Mouse (Mus musculus) spleen, embryonic (tissue): ENCODE data around the gene Gm10378.
"Not testable (repeated sequence)": the region's sequence is repeated elsewhere in the genome, so short reads cannot be mapped to it uniquely, and the experiment has no call there.

Experiments
- CTCF ChIA-PET: fragments of 350-600 bp; sonication (Branson Sonifier 250); formaldehyde crosslinking; loops from one replicate; lab custom pipeline; 2022; lab: Charles Lee

Gm10378 gene

GRCm38 (mm10) chr14:42655638-42656037, at the start of gene Gm10378:
TSS of gene Gm10378 (plus strand) at chr14:42655938.
- CTCF ChIA-PET = not testable (repeated sequence)

GRCm38 (mm10) chr14:42641817-42642216, 13.9 kb upstream of the Gm10378 start, which contains the start of gene Gm3633:
TSS of gene Gm3633 (minus strand) at chr14:42641917.
- CTCF ChIA-PET = not testable (repeated sequence)
